Mouse (Mus musculus): Measurements from ENCODE around the gene Mns1.

- no peak for TF ChIP-seq CTCF (IDR thresholded peaks at IDR 0.05; ENCODE audit: low read depth, low read length)
- TF ChIP-seq POLR2A (IDR thresholded peaks at IDR 0.05; ENCODE audit: insufficient read depth, low read length) = no peak
- no peak for TF ChIP-seq EP300 (IDR thresholded peaks at IDR 0.05; ENCODE audit: insufficient read depth, low read depth, low read length)
These were observed 12.0 kb downstream of the Mns1 start for GRCm38 (mm10) chr9:72449841-72450240.

All from ES-Bruce4 (cell line).